Mouse (Mus musculus): ENCODE data around the gene Idh3g. TPM values are rescaled to one million over a fixed set of nuclear protein-coding genes. Genes with fewer than 3 reads are reported as not detected.

Idh3g gene
- 224 and 234 TPM in 2 replicates for polyA plus RNA-seq (2015; fragmentation: Nextera tagmentation; extraction: Ambion mirVana)

- peaks cover 18% of the 10 kb centered on the region for H3K4me1 ChIP-seq
- peak within 1 kb of the TSS; percentile 97 for H3K27ac ChIP-seq
- H3K4me2 ChIP-seq = peak within 1 kb of the TSS; percentile 61
- WGBS = 23% methylated on average over 52 of the region's 52 CpGs
- H3K9me3 ChIP-seq (replicated peaks) = no peaks in the 10 kb centered on the region
- H3K27me3 ChIP-seq = peaks cover 4% of the 10 kb centered on the region
- ATAC-seq (replicated peaks; ENCODE audit: low FRiP score) = peak; percentile 96
- peaks cover 27% of the 10 kb centered on the region for H3K36me3 ChIP-seq
- peak within 1 kb of the TSS; percentile 67 for H3K4me3 ChIP-seq (replicated peaks)
- H3K9ac ChIP-seq = peak within 1 kb of the TSS; percentile 66
These were observed at the start of gene Idh3g, which contains the start of gene Ssr4 for GRCm38 (mm10) chrX:73786364-73787224. Gene Idh3g, minus strand, starts transcription at chrX:73786897. Gene Ssr4, plus strand, starts transcription at chrX:73787028.

GRCm38 (mm10) chrX:73835731-73836130, 49.0 kb upstream of the Idh3g start:
- Histone ChIP-seq H3K9me3 (replicated peaks) (no peaks in the 10 kb centered on the region), H3K4me1 (no peaks in the 10 kb centered on the region), H3K27ac (no peak overlapping the region), H3K9ac (no peak overlapping the region), H3K4me2 (no peak overlapping the region), H3K4me3 (replicated peaks) (no peak overlapping the region), H3K27me3 (peaks cover 7% of the 10 kb centered on the region; the same call in 1 of the 2 replicates), H3K36me3 (no peaks in the 10 kb centered on the region)
- 96% methylated on average over 1 of the region's 1 CpGs for WGBS
- ATAC-seq (replicated peaks; ENCODE audit: low FRiP score) = no peak

- Histone ChIP-seq H3K36me3 (no peaks in the 10 kb centered on the region), H3K4me3 (replicated peaks) (peak within 1 kb of the TSS; percentile 64), H3K9me3 (replicated peaks) (no peaks in the 10 kb centered on the region), H3K9ac (peak within 1 kb of the TSS; percentile 65), H3K4me1 (peaks cover 7% of the 10 kb centered on the region; the same call in 1 of the 2 replicates), H3K27ac (peak within 1 kb of the TSS; percentile 62; the same call in 1 of the 2 replicates), H3K4me2 (peak within 1 kb of the TSS; percentile 80), H3K27me3 (peaks cover 33% of the 10 kb centered on the region)
- 20% methylated on average over 78 of the region's 84 CpGs for WGBS
- ATAC-seq (replicated peaks; ENCODE audit: low FRiP score) = peak; percentile 85
These were observed 37.8 kb upstream of the Idh3g start, which contains the start of gene Pdzd4 for GRCm38 (mm10) chrX:73824185-73825151. Gene Pdzd4, minus strand, starts transcription at chrX:73824969.

- Histone ChIP-seq H3K4me1 (peaks cover 7% of the 10 kb centered on the region; the same call in 1 of the 2 replicates), H3K27me3 (peaks cover 33% of the 10 kb centered on the region), H3K9me3 (replicated peaks) (no peaks in the 10 kb centered on the region), H3K9ac (peak overlapping the region; percentile 65; the same call in 1 of the 2 replicates), H3K4me3 (replicated peaks) (peak overlapping the region; percentile 64), H3K4me2 (peak overlapping the region; percentile 80), H3K27ac (no peak overlapping the region), H3K36me3 (no peaks in the 10 kb centered on the region)
- WGBS = 28% methylated on average over 17 of the region's 17 CpGs
- peak; percentile 57 for ATAC-seq (replicated peaks; ENCODE audit: low FRiP score)
These were observed 37.0 kb upstream of the Idh3g start for GRCm38 (mm10) chrX:73823747-73824146.

GRCm38 (mm10) chrX:73816596-73817314, 30.1 kb upstream of the Idh3g start:
- Histone ChIP-seq H3K27me3 (0 out of 2 replicates have a peak, but pooled peaks cover 4% of the 10 kb centered on the region), H3K9ac (no peak overlapping the region), H3K4me1 (no peaks in the 10 kb centered on the region), H3K4me2 (no peak overlapping the region), H3K36me3 (no peaks in the 10 kb centered on the region), H3K27ac (no peak overlapping the region), H3K9me3 (replicated peaks) (no peaks in the 10 kb centered on the region), H3K4me3 (replicated peaks) (no peak overlapping the region)
- ATAC-seq (replicated peaks; ENCODE audit: low FRiP score) = no peak
- 64% methylated on average over 3 of the region's 3 CpGs for WGBS

GRCm38 (mm10) chrX:73815072-73815471, 28.4 kb upstream of the Idh3g start:
- peak; percentile 70; the same call in 1 of the 2 replicates for ATAC-seq (replicated peaks; ENCODE audit: low FRiP score)
- 0 out of 2 replicates have a peak overlapping the region, but pooled peaks have one; percentile 41 for H3K9ac ChIP-seq

GRCm38 (mm10) chrX:73805814-73806213, 19.1 kb upstream of the Idh3g start:
- Histone ChIP-seq H3K27ac (no peak overlapping the region), H3K9ac (no peak overlapping the region), H3K9me3 (replicated peaks) (no peaks in the 10 kb centered on the region), H3K27me3 (no peaks in the 10 kb centered on the region), H3K4me1 (no peaks in the 10 kb centered on the region), H3K4me2 (no peak overlapping the region), H3K4me3 (replicated peaks) (no peak overlapping the region), H3K36me3 (no peaks in the 10 kb centered on the region)
- WGBS = 33% methylated on average over 1 of the region's 1 CpGs
- no peak for ATAC-seq (replicated peaks; ENCODE audit: low FRiP score)

More at GRCm38 (mm10) chrX:73815072-73815471, 28.4 kb upstream of the Idh3g start:
- Histone ChIP-seq H3K36me3 (no peaks in the 10 kb centered on the region), H3K27ac (no peak overlapping the region), H3K9me3 (replicated peaks) (no peaks in the 10 kb centered on the region), H3K4me3 (replicated peaks) (peak overlapping the region; percentile 39), H3K4me2 (peak overlapping the region; percentile 54), H3K4me1 (no peaks in the 10 kb centered on the region), H3K27me3 (0 out of 2 replicates have a peak, but pooled peaks cover 4% of the 10 kb centered on the region)
- WGBS = 11% methylated on average over 14 of the region's 14 CpGs

- H3K4me1 ChIP-seq = 0 out of 2 replicates have a peak, but pooled peaks cover 3% of the 10 kb centered on the region
- peak; percentile 78 for ATAC-seq (replicated peaks; ENCODE audit: low FRiP score)
- no peak overlapping the region for H3K27ac ChIP-seq
- H3K9me3 ChIP-seq (replicated peaks) = no peaks in the 10 kb centered on the region
- WGBS = 42% methylated on average over 9 of the region's 9 CpGs
- H3K27me3 ChIP-seq = peaks cover 15% of the 10 kb centered on the region
- no peak overlapping the region for H3K9ac ChIP-seq
- peaks cover 6% of the 10 kb centered on the region; the same call in 1 of the 2 replicates for H3K36me3 ChIP-seq
- no peak overlapping the region for H3K4me3 ChIP-seq (replicated peaks)
- no peak overlapping the region for H3K4me2 ChIP-seq
These were observed 11.8 kb upstream of the Idh3g start for GRCm38 (mm10) chrX:73798502-73798901.

GRCm38 (mm10) chrX:73797511-73797910, 10.8 kb upstream of the Idh3g start:
- Histone ChIP-seq H3K27ac (no peak overlapping the region), H3K4me1 (0 out of 2 replicates have a peak, but pooled peaks cover 3% of the 10 kb centered on the region), H3K4me2 (no peak overlapping the region), H3K9ac (no peak overlapping the region), H3K4me3 (replicated peaks) (no peak overlapping the region), H3K27me3 (peaks cover 15% of the 10 kb centered on the region), H3K9me3 (replicated peaks) (no peaks in the 10 kb centered on the region), H3K36me3 (peaks cover 6% of the 10 kb centered on the region; the same call in 1 of the 2 replicates)
- 98% methylated on average over 2 of the region's 2 CpGs for WGBS
- ATAC-seq (replicated peaks; ENCODE audit: low FRiP score) = no peak

- H3K4me3 ChIP-seq (replicated peaks) = no peak overlapping the region
- peaks cover 27% of the 10 kb centered on the region for H3K36me3 ChIP-seq
- H3K4me2 ChIP-seq = no peak overlapping the region
- ATAC-seq (replicated peaks; ENCODE audit: low FRiP score) = no peak
- no peak overlapping the region for H3K9ac ChIP-seq
- H3K27me3 ChIP-seq = peaks cover 14% of the 10 kb centered on the region; the same call in 1 of the 2 replicates
- WGBS = 60% methylated on average over 1 of the region's 1 CpGs
- H3K27ac ChIP-seq = no peak overlapping the region
- H3K4me1 ChIP-seq = peaks cover 2% of the 10 kb centered on the region
- H3K9me3 ChIP-seq (replicated peaks) = no peaks in the 10 kb centered on the region
These were observed 6.8 kb upstream of the Idh3g start for GRCm38 (mm10) chrX:73793505-73793904.

GRCm38 (mm10) chrX:73793039-73793438, 6.3 kb upstream of the Idh3g start:
- H3K4me1 ChIP-seq = peaks cover 6% of the 10 kb centered on the region

More at GRCm38 (mm10) chrX:73793039-73793438, 6.3 kb upstream of the Idh3g start:
- Histone ChIP-seq H3K4me3 (replicated peaks) (no peak overlapping the region), H3K27me3 (peaks cover 14% of the 10 kb centered on the region; the same call in 1 of the 2 replicates), H3K27ac (no peak overlapping the region), H3K36me3 (peaks cover 27% of the 10 kb centered on the region), H3K9ac (no peak overlapping the region), H3K9me3 (replicated peaks) (no peaks in the 10 kb centered on the region), H3K4me2 (no peak overlapping the region)
- ATAC-seq (replicated peaks; ENCODE audit: low FRiP score) = no peak

All from kidney, embryonic 15.5 days (tissue).